14 mouse cellular contexts compared by ENCODE assay signal in the genomic region with DNA sequence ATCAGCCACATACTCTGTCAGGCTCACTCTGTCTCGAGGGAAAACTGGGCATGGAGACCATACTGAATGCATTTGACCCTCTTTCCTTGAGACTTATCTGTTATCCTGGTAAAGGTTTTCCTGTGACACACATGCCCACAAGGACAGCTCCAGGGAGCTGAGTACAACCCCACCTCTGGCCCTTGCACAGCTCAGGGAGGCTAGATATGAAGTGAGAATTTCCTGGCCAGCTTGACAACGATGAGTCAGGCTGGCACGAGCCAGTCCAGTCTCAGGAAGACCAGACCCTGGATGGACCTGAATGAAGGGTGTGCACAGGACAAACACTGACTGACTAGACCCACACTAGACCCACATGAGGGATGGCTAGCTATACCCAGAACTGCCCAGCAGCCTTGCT.
DNase-seq lines count a peak whose midpoint lies in the region; ATAC-seq and TF ChIP-seq lines count a peak whose summit lies in the region.
"Had no signal": no experiment of that assay in that cellular context is flagged by ENCODE, and none has a peak within 500 bp of the region (broad histone marks: within the 10 kb centered on the region; RNA-seq: fewer than 3 reads in every experiment).

No protein-coding gene starts in this region.

- no peaks in the 10 kb centered on the region for H3K9me3 ChIP-seq in heart, embryonic 11.5 days (replicated peaks; ENCODE audit: control insufficient read depth, low read length)
- no peaks in the 10 kb centered on the region for H3K9me3 ChIP-seq in liver, embryonic 12.5 days (replicated peaks)
- H3K9me3 ChIP-seq: embryonic facial prominence, embryonic 12.5 days; forebrain, embryonic 12.5 days; heart, embryonic 12.5 days; limb, embryonic 13.5 days; liver, embryonic 13.5 days had no signal

- no peak for TF ChIP-seq EP300 in heart, adult 2 months (IDR thresholded peaks at IDR 0.05; ENCODE audit: insufficient read depth, low read depth, low read length)

- H3K27ac ChIP-seq in heart, embryonic 11.5 days (ENCODE audit: low read depth, low read length): no peak overlapping the region
- no peak overlapping the region for H3K27ac ChIP-seq in heart, adult 2 months
- no peak overlapping the region for H3K27ac ChIP-seq in liver, embryonic 12.5 days
- H3K27ac ChIP-seq: embryonic facial prominence, embryonic 12.5 days; forebrain, embryonic 12.5 days; limb, embryonic 13.5 days; liver, embryonic 13.5 days had no signal

- ATAC-seq in heart, embryonic 11.5 days (replicated peaks; ENCODE audit: insufficient number of reproducible peaks, low FRiP score, low TSS enrichment): peak; percentile 31; the same call in 1 of the 2 replicates
- no peak for ATAC-seq in liver, embryonic 12.5 days

- no peak overlapping the region for H3K4me2 ChIP-seq in heart, embryonic 11.5 days
- no peak overlapping the region for H3K4me2 ChIP-seq in liver, embryonic 12.5 days
- H3K4me2 ChIP-seq: embryonic facial prominence, embryonic 12.5 days; forebrain, embryonic 12.5 days; heart, embryonic 12.5 days; limb, embryonic 13.5 days; liver, embryonic 13.5 days; midbrain, embryonic 11.5 days had no signal

- H3K36me3 ChIP-seq in heart, embryonic 11.5 days (ENCODE audit: control insufficient read depth, insufficient read depth, low read length): no peaks in the 10 kb centered on the region
- H3K36me3 ChIP-seq in heart, adult 2 months (ENCODE audit: control insufficient read depth, insufficient read depth, low read length): no peaks in the 10 kb centered on the region
- no peaks in the 10 kb centered on the region for H3K36me3 ChIP-seq in liver, embryonic 12.5 days
- H3K36me3 ChIP-seq: embryonic facial prominence, embryonic 12.5 days; forebrain, embryonic 12.5 days; heart, embryonic 12.5 days; limb, embryonic 13.5 days; liver, embryonic 13.5 days had no signal

- no peak for TF ChIP-seq CTCF in heart, adult 2 months (IDR thresholded peaks at IDR 0.05)

- H3K9ac ChIP-seq in heart, embryonic 11.5 days (ENCODE audit: low read depth, low read length): no peak overlapping the region
- no peak overlapping the region for H3K9ac ChIP-seq in heart, adult 2 months (ENCODE audit: low read depth, low read length)
- H3K9ac ChIP-seq in liver, embryonic 12.5 days: no peak overlapping the region
- H3K9ac ChIP-seq: embryonic facial prominence, embryonic 12.5 days; forebrain, embryonic 12.5 days; heart, embryonic 12.5 days; limb, embryonic 13.5 days; liver, embryonic 13.5 days had no signal

- intact Hi-C loops in heart, adult 2 months (cut with DNase I): no loop called here

- 50% methylated on average over 3 of the region's 3 CpGs for WGBS in heart, embryonic 11.5 days (ENCODE audit: insufficient replicate concordance)
- WGBS in heart, adult 2 months: 28% methylated on average over 3 of the region's 3 CpGs
- 34% methylated on average over 3 of the region's 3 CpGs for WGBS in liver, embryonic 12.5 days (ENCODE audit: insufficient replicate concordance)

- H3K27me3 ChIP-seq in heart, embryonic 11.5 days (ENCODE audit: control insufficient read depth, insufficient read depth, low read length): no peaks in the 10 kb centered on the region
- no peaks in the 10 kb centered on the region for H3K27me3 ChIP-seq in heart, adult 2 months (ENCODE audit: control insufficient read depth, insufficient read depth, low read length)
- no peaks in the 10 kb centered on the region for H3K27me3 ChIP-seq in liver, embryonic 12.5 days (replicated peaks)
- H3K27me3 ChIP-seq: embryonic facial prominence, embryonic 12.5 days; forebrain, embryonic 12.5 days; liver, embryonic 13.5 days had no signal

- 0 out of 2 replicates have a peak, but pooled peaks cover 2% of the 10 kb centered on the region for H3K4me1 ChIP-seq in heart, embryonic 11.5 days (ENCODE audit: control insufficient read depth, insufficient read depth, low read length)
- H3K4me1 ChIP-seq in heart, adult 2 months (ENCODE audit: control insufficient read depth, insufficient read depth, low read length): no peaks in the 10 kb centered on the region
- H3K4me1 ChIP-seq in liver, embryonic 12.5 days: no peaks in the 10 kb centered on the region
- H3K4me1 ChIP-seq: embryonic facial prominence, embryonic 12.5 days; forebrain, embryonic 12.5 days; liver, embryonic 13.5 days had no signal

- H3K4me3 ChIP-seq in heart, embryonic 11.5 days (ENCODE audit: low read depth, low read length): no peak overlapping the region
- H3K4me3 ChIP-seq in heart, adult 2 months: no peak overlapping the region
- no peak overlapping the region for H3K4me3 ChIP-seq in liver, embryonic 12.5 days
- H3K4me3 ChIP-seq: embryonic facial prominence, embryonic 12.5 days; forebrain, embryonic 12.5 days; heart, embryonic 12.5 days; limb, embryonic 13.5 days; liver, embryonic 13.5 days had no signal

- DNase-seq in heart, adult 2 months: no peak
- peak; percentile 35 for DNase-seq in 3T3-L1 (ENCODE audit: low read depth, low spot score)
- DNase-seq in Muller cell, postnatal 12 days (ENCODE audit: inconsistent ontology term): peak; percentile 40
- DNase-seq in adrenal gland, postnatal 14 days: peak; percentile 71
- DNase-seq in testis, postnatal 10 days (ENCODE audit: low spot score): no peak
- DNase-seq in urinary bladder, adult 2 months (ENCODE audit: low spot score): no peak

- H3K79me2 ChIP-seq in heart, adult 2 months (replicated peaks; ENCODE audit: control insufficient read depth, insufficient read depth, low read length): no peaks in the 10 kb centered on the region

- TF ChIP-seq POLR2A in heart, adult 2 months (IDR thresholded peaks at IDR 0.05; ENCODE audit: insufficient read depth, low read depth, low read length): no peak

Comparison
In these comparisons a context has a peak if more than half of its experiments do, and no peak if none do; other contexts are left out.
1. DNase-seq: peak in 3T3-L1 (single experiment), Muller cell, postnatal 12 days (single experiment) and adrenal gland, postnatal 14 days (single experiment); none in heart, adult 2 months (0 of 2), testis, postnatal 10 days (single experiment) and urinary bladder, adult 2 months (single experiment).